Mouse (Mus musculus): ENCODE results near the gene Six4. TPM values are rescaled to one million over a fixed set of nuclear protein-coding genes. Genes with fewer than 3 reads are reported as not detected.

Gene Six4
- total RNA-seq, 2 experiments from 2014 or later, result 2.9 to 3.9 TPM

Other genes starting within 250 kb of the Six4 start
- not detected for gene Six6, start 173.6 kb downstream of the Six4 start, total RNA-seq (2021)
- gene 4930447C04Rik, start 172.7 kb downstream of the Six4 start, total RNA-seq (2021), result 10 to 100 TPM; 10.1 to 10.2 TPM
- gene Six1, start 59.6 kb downstream of the Six4 start, total RNA-seq (2021), result under 1 TPM; 0.40 to 0.42 TPM
- gene Mnat1, start 10.3 kb upstream of the Six4 start, total RNA-seq (2021), result 10 to 100 TPM; 22.6 to 22.9 TPM
- 10 to 100 TPM; 13.1 to 16.8 TPM for gene Trmt5, start 173.3 kb upstream of the Six4 start, total RNA-seq (2021)
- 10 to 100 TPM in 1 of 2 experiments, 1 to 10 TPM in 1; 8.8 to 13.9 TPM for gene Slc38a6, start 173.3 kb upstream of the Six4 start, total RNA-seq (2021)